In the genomic region with DNA sequence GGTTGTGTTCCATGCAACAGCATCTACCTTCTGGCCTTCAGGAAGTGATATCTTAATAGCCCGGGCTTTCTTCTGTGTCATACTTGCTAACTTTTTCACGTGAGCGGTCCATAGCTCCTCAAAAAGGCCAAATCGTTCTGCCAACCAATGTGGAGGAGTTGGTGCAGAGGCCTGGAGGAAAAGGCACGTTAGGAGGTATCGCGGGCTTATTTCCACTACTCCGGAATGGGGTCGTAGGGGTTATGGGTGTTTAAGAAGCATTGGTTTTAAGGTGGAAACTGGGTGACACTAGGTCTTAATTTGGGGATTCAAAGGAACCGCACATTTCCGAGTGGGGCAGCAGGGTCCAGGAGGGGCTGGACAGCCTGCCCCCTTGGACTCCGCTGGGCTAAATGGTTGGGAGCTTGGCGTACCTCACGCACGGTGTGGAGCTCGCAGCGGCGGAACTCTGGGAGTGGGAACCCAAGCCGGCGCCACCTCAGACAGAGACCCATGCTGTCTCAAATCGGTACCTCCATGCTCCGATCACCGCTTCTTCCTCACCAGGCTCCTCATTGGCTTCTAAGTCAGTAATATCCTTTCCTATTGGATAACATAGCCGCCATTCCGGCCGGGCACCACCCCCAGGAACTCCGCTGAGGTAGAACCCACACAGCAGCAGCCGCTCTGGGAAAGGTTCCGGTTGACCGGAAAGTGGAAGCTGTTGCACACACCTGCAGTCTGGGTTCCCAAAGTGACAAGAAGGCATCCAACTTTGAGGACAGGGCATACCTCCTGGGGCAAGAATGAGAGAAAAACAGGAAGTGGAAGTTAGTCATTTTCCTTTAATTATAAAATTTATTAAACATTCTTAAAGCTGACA, we compare ENCODE assay signal across 8 mouse cellular contexts. TPM values are rescaled to one million over a fixed set of nuclear protein-coding genes. Genes with fewer than 3 reads are reported as not detected.
DNase-seq lines count a peak whose midpoint lies in the region; ATAC-seq and TF ChIP-seq lines count a peak whose summit lies in the region.

No protein-coding gene starts in this region.

- peak overlapping the region; percentile 82 for H3K9ac ChIP-seq in heart, embryonic 11.5 days (ENCODE audit: low read depth, low read length)
- peak overlapping the region; percentile 74 for H3K9ac ChIP-seq in kidney, embryonic 16.5 days (replicated peaks; ENCODE audit: low read length)
- H3K9ac ChIP-seq in liver, adult 2 months (ENCODE audit: low read depth, low read length): peak overlapping the region; percentile 88

- H3K4me3 ChIP-seq in C2C12 (ENCODE audit: insufficient read depth, poor library complexity, severe bottlenecking) (peak overlapping the region; percentile 72), myocyte (peak overlapping the region; percentile 73)
- peak overlapping the region; percentile 88 for H3K4me3 ChIP-seq in erythroblast, embryonic 14.5 days (replicated peaks)
- H3K4me3 ChIP-seq in heart, embryonic 11.5 days (ENCODE audit: low read depth, low read length): peak overlapping the region; percentile 77
- peak overlapping the region; percentile 81 for H3K4me3 ChIP-seq in kidney, embryonic 16.5 days (ENCODE audit: low read length)
- H3K4me3 ChIP-seq in liver, adult 2 months (ENCODE audit: insufficient read depth, low read depth, low read length): peak overlapping the region; percentile 94

- DNase-seq in brain, embryonic 14.5 days (ENCODE audit: low read depth): peak; percentile 98
- peak; percentile 88 for DNase-seq in liver, adult 2 months (ENCODE audit: extremely low read depth, low read depth, low spot score)
- peak; percentile 87 for DNase-seq in splenic B cell, adult 2 months (ENCODE audit: low read depth, low spot score)

- no peak for TF ChIP-seq CTCF in C2C12 (IDR thresholded peaks at IDR 0.05; ENCODE audit: control insufficient read depth, insufficient read depth, insufficient read length)
- TF ChIP-seq CTCF in brain, embryonic 14.5 days (IDR thresholded peaks at IDR 0.05; ENCODE audit: borderline replicate concordance, extremely low read depth, insufficient read depth, insufficient read length): no peak
- TF ChIP-seq CTCF in liver, adult 2 months (IDR thresholded peaks at IDR 0.05; ENCODE audit: low read depth, low read length): no peak

- TF ChIP-seq POLR2A in brain, embryonic 14.5 days (IDR thresholded peaks at IDR 0.05; ENCODE audit: borderline replicate concordance, extremely low read depth, insufficient read depth, insufficient read length, poor library complexity, severe bottlenecking): peak; percentile 48; the same call in 1 of the 2 replicates
- TF ChIP-seq POLR2A in liver, adult 2 months (IDR thresholded peaks at IDR 0.05; ENCODE audit: extremely low read depth, insufficient read depth, low read length): no peak
- TF ChIP-seq POLR2A in myocyte (IDR thresholded peaks at IDR 0.05; ENCODE audit: insufficient read length, low read depth): peak; percentile 74

- peak overlapping the region; percentile 51; the same call in 1 of the 2 replicates for H3K27ac ChIP-seq in heart, embryonic 11.5 days (ENCODE audit: low read depth, low read length)
- peak overlapping the region; percentile 58 for H3K27ac ChIP-seq in kidney, embryonic 16.5 days (ENCODE audit: low read length)
- H3K27ac ChIP-seq in liver, adult 2 months (replicated peaks; ENCODE audit: insufficient read depth, low read depth, low read length): no peak overlapping the region; the same call in 1 of the 2 replicates

- 1% methylated on average over 30 of the region's 30 CpGs for WGBS in heart, embryonic 11.5 days (ENCODE audit: insufficient replicate concordance)
- WGBS in kidney, embryonic 16.5 days: under 1% methylated on average over 30 of the region's 30 CpGs
- under 1% methylated on average over 30 of the region's 30 CpGs for WGBS in liver, adult 2 months

- H3ac ChIP-seq in C2C12 (ENCODE audit: control insufficient read depth, insufficient read length, low read depth) (peak overlapping the region; percentile 100), myocyte (ENCODE audit: control insufficient read depth, insufficient read length) (no peak overlapping the region)

- H3K36me3 ChIP-seq in C2C12 (ENCODE audit: control insufficient read depth, insufficient read depth) (peaks cover 38% of the 10 kb centered on the region), myocyte (ENCODE audit: control insufficient read depth, insufficient read depth) (peaks cover 13% of the 10 kb centered on the region)
- H3K36me3 ChIP-seq in erythroblast, embryonic 14.5 days (ENCODE audit: control insufficient read depth): peaks cover 34% of the 10 kb centered on the region
- H3K36me3 ChIP-seq in heart, embryonic 11.5 days (ENCODE audit: control insufficient read depth, insufficient read depth, low read length): peaks cover 23% of the 10 kb centered on the region
- H3K36me3 ChIP-seq in kidney, embryonic 16.5 days (ENCODE audit: insufficient read depth, low read length): peaks cover 27% of the 10 kb centered on the region
- peaks cover 14% of the 10 kb centered on the region for H3K36me3 ChIP-seq in liver, adult 2 months (ENCODE audit: control insufficient read depth, insufficient read depth, low read length)
- peaks cover 7% of the 10 kb centered on the region for H3K36me3 ChIP-seq in splenic B cell, adult 2 months (ENCODE audit: control insufficient read depth, insufficient read depth, low read length, poor library complexity, severe bottlenecking)

- peak overlapping the region; percentile 53 for H3K4me2 ChIP-seq in heart, embryonic 11.5 days
- peak overlapping the region; percentile 82 for H3K4me2 ChIP-seq in kidney, embryonic 16.5 days (replicated peaks; ENCODE audit: low read depth, low read length)
- peak overlapping the region; percentile 91 for H3K4me2 ChIP-seq in myocyte (ENCODE audit: low read depth)

- H3K79me2 ChIP-seq in C2C12 (ENCODE audit: control insufficient read depth, insufficient read depth) (peaks cover 33% of the 10 kb centered on the region), myocyte (ENCODE audit: control insufficient read depth, insufficient read depth) (peaks cover 5% of the 10 kb centered on the region)
- no peaks in the 10 kb centered on the region for H3K79me2 ChIP-seq in liver, adult 2 months (ENCODE audit: control insufficient read depth, insufficient read depth, low read length)

- H3K4me1 ChIP-seq in erythroblast, embryonic 14.5 days (ENCODE audit: control insufficient read depth): peaks cover 26% of the 10 kb centered on the region
- H3K4me1 ChIP-seq in heart, embryonic 11.5 days (ENCODE audit: control insufficient read depth, insufficient read depth, low read length): no peaks in the 10 kb centered on the region
- H3K4me1 ChIP-seq in kidney, embryonic 16.5 days (ENCODE audit: insufficient read depth, low read length): peaks cover 5% of the 10 kb centered on the region
- no peaks in the 10 kb centered on the region for H3K4me1 ChIP-seq in liver, adult 2 months (ENCODE audit: control insufficient read depth, insufficient read depth, low read length)

- peaks cover 2% of the 10 kb centered on the region for H3K79me3 ChIP-seq in C2C12 (ENCODE audit: low read depth)

- ATAC-seq in heart, embryonic 11.5 days (replicated peaks; ENCODE audit: insufficient number of reproducible peaks, low FRiP score, low TSS enrichment): peak; percentile 94
- peak; percentile 99 for ATAC-seq in kidney, embryonic 16.5 days (ENCODE audit: low FRiP score, low TSS enrichment)

- H3K27me3 ChIP-seq in C2C12 (ENCODE audit: control insufficient read depth, insufficient read depth, insufficient read length) (no peaks in the 10 kb centered on the region), myocyte (ENCODE audit: control insufficient read depth, insufficient read depth, insufficient read length) (no peaks in the 10 kb centered on the region)
- peaks cover 3% of the 10 kb centered on the region for H3K27me3 ChIP-seq in erythroblast, embryonic 14.5 days (ENCODE audit: control insufficient read depth)
- H3K27me3 ChIP-seq in heart, embryonic 11.5 days (ENCODE audit: control insufficient read depth, insufficient read depth, low read length): no peaks in the 10 kb centered on the region
- no peaks in the 10 kb centered on the region for H3K27me3 ChIP-seq in kidney, embryonic 16.5 days (ENCODE audit: insufficient read depth, low read length)
- no peaks in the 10 kb centered on the region for H3K27me3 ChIP-seq in liver, adult 2 months (ENCODE audit: control insufficient read depth, insufficient read depth, low read length)
- no peaks in the 10 kb centered on the region for H3K27me3 ChIP-seq in splenic B cell, adult 2 months (ENCODE audit: control insufficient read depth, insufficient read depth, low read length, poor library complexity, severe bottlenecking)

- H3K9me3 ChIP-seq in erythroblast, embryonic 14.5 days (ENCODE audit: control insufficient read depth, low read length): no peaks in the 10 kb centered on the region
- no peaks in the 10 kb centered on the region for H3K9me3 ChIP-seq in heart, embryonic 11.5 days (replicated peaks; ENCODE audit: control insufficient read depth, low read length)
- H3K9me3 ChIP-seq in kidney, embryonic 16.5 days (ENCODE audit: low read length): no peaks in the 10 kb centered on the region

TF ChIP-seq in C2C12, 6 proteins besides CTCF, POLR2A, EP300 and RAD21:
- peak; percentile 57 for TF ChIP-seq MAX (IDR thresholded peaks at IDR 0.05)
- no peak for TF ChIP-seq CEBPB (IDR thresholded peaks at IDR 0.05; ENCODE audit: low read depth)
TF ChIP-seq in C2C12: peak in this region for 1.

TF ChIP-seq in myocyte, 11 proteins besides CTCF, POLR2A, EP300 and RAD21 (continues in another document):
- TF ChIP-seq POLR2AphosphoS2 (IDR thresholded peaks at IDR 0.05; ENCODE audit: insufficient read length, low read depth) (peak; percentile 79), MAX (IDR thresholded peaks at IDR 0.05; ENCODE audit: low read depth) (peak; percentile 26), USF1 (IDR thresholded peaks at IDR 0.05; ENCODE audit: low read depth) (no peak), TCF3 (IDR thresholded peaks at IDR 0.05; ENCODE audit: insufficient read length, low read depth) (no peak)

RNA-seq across cellular contexts. Expression of gene Tars2, which starts 5.4 kb away (rescaled TPM):
- polyA plus RNA-seq in C2C12 (2012; fragmentation: generic; extraction: Trizol) (32.8 TPM), myocyte (2012; fragmentation: generic; extraction: Trizol) (34.3 TPM)
- 39.1 and 42.2 TPM in 2 replicates for polyA plus RNA-seq in brain, embryonic 14.5 days (2012; rRNA removed)
- polyA plus RNA-seq in erythroblast, embryonic 14.5 days (2012): 1.7 and 2.6 TPM in 2 replicates
- 42.2 and 46.1 TPM in 2 replicates for polyA plus RNA-seq in heart, embryonic 11.5 days (2014; fragmentation: Nextera tagmentation; extraction: Ambion mirVana)
- polyA plus RNA-seq in kidney, embryonic 16.5 days (2015; fragmentation: Nextera tagmentation; extraction: Ambion mirVana): 53.2 and 55.9 TPM in 2 replicates
- total RNA-seq in liver, adult 2 months (2014; rRNA removed): 18.9 and 22.2 TPM in 2 replicates
- polyA plus RNA-seq in liver, adult 2 months (2012; rRNA removed): 24.6 and 26.5 TPM in 2 replicates

RNA-seq across cellular contexts. Expression of gene Ecm1, which starts 15.2 kb away (rescaled TPM):
- polyA plus RNA-seq in C2C12 (2012; fragmentation: generic; extraction: Trizol) (189 TPM), myocyte (2012; fragmentation: generic; extraction: Trizol) (219 TPM)
- 20.2 and 21.2 TPM in 2 replicates for polyA plus RNA-seq in brain, embryonic 14.5 days (2012; rRNA removed)
- 0.59 and 0.89 TPM in 2 replicates for polyA plus RNA-seq in erythroblast, embryonic 14.5 days (2012)
- 85.0 and 86.7 TPM in 2 replicates for polyA plus RNA-seq in heart, embryonic 11.5 days (2014; fragmentation: Nextera tagmentation; extraction: Ambion mirVana)
- 174 and 208 TPM in 2 replicates for polyA plus RNA-seq in kidney, embryonic 16.5 days (2015; fragmentation: Nextera tagmentation; extraction: Ambion mirVana)
- total RNA-seq in liver, adult 2 months (2014; rRNA removed): 48.1 and 87.7 TPM in 2 replicates
- 354 and 374 TPM in 2 replicates for polyA plus RNA-seq in liver, adult 2 months (2012; rRNA removed)

Comparison
In these comparisons a context has a peak if more than half of its experiments do, and no peak if none do; other contexts are left out.
1. RNA of gene Ecm1, which starts 15.2 kb away (polyA plus RNA-seq): 354 to 374 TPM in liver, adult 2 months, 219 TPM in myocyte (single experiment), 189 TPM in C2C12 (single experiment), 174 to 208 TPM in kidney, embryonic 16.5 days, 85.0 to 86.7 TPM in heart, embryonic 11.5 days and 20.2 to 21.2 TPM in brain, embryonic 14.5 days; 0.59 to 0.89 TPM in erythroblast, embryonic 14.5 days; every median in the first group is over 10 times any median in the second.
2. Peak in every context shown above with its lines, with median percentiles within 50 percentile points of each other: H3K4me3 ChIP-seq, DNase-seq, H3K4me2 ChIP-seq and H3K9ac ChIP-seq.